9 mouse cellular contexts compared by ENCODE assay signal in genomic region chr9:61985183-61985863, GRCm38 (mm10). TPM values are rescaled to one million over a fixed set of nuclear protein-coding genes. Genes with fewer than 3 reads are reported as not detected.
DNase-seq lines count a peak whose midpoint lies in the region; TF ChIP-seq lines count a peak whose summit lies in the region.
"Had no signal": no experiment of that assay in that cellular context is flagged by ENCODE, and none has a peak within 500 bp of the region (broad histone marks: within the 10 kb centered on the region; RNA-seq: fewer than 3 reads in every experiment).

No protein-coding gene starts in this region.

- 43% methylated on average over 11 of the region's 11 CpGs for WGBS in olfactory bulb, adult 2 months

- H3K27ac ChIP-seq in olfactory bulb, adult 2 months (ENCODE audit: insufficient read depth, low read depth, low read length): no peak overlapping the region
- H3K27ac ChIP-seq: macrophage had no signal

- peak; percentile 63 for DNase-seq in layer of hippocampus, adult 11-12 months (ENCODE audit: low spot score)
- no peak for DNase-seq in layer of hippocampus, adult 9-10 months (ENCODE audit: low spot score)
- peak; percentile 60 for DNase-seq in MN1 (ENCODE audit: low spot score)
- peak; percentile 67 to 80 for DNase-seq in cerebellum, postnatal 25 days
- DNase-seq in heart, adult 9 months (ENCODE audit: low spot score in 2 of 2): peak; percentile 31 to 49
- peak; percentile 52 to 54 for DNase-seq in left cerebral cortex, postnatal 25 days (ENCODE audit: low spot score in 2 of 2)
- peak; percentile 70 to 74 for DNase-seq in thymus, postnatal 36 days

- no peak for TF ChIP-seq POLR2A in olfactory bulb, adult 2 months (IDR thresholded peaks at IDR 0.05; ENCODE audit: insufficient read depth, low read depth, low read length)

- no peak overlapping the region for H3K4me3 ChIP-seq in olfactory bulb, adult 2 months (ENCODE audit: insufficient read depth, low read depth, low read length)

- peaks cover 5% of the 10 kb centered on the region for H3K4me1 ChIP-seq in olfactory bulb, adult 2 months (ENCODE audit: control insufficient read depth, insufficient read depth, low read length)

- TF ChIP-seq CTCF in olfactory bulb, adult 2 months (IDR thresholded peaks at IDR 0.05; ENCODE audit: insufficient read depth, low read depth, low read length): peak; percentile 48

- intact Hi-C loops in left cerebral cortex, postnatal 25 days (cut with DNase I): no loop called here

RNA-seq across cellular contexts. Expression of gene Kif23, which starts 38.7 kb away (rescaled TPM):
- total RNA-seq in left cerebral cortex, postnatal 25 days (2021): 1 to 10 TPM; 2.3 to 2.9 TPM
- not detected in 2 replicates for polyA plus RNA-seq in olfactory bulb, adult 2 months (2012; ENCODE audit: insufficient read depth, insufficient read length, low replicate concordance, missing spikeins)

RNA-seq across cellular contexts. Expression of gene Paqr5, which starts 41.3 kb away (rescaled TPM):
- 1 to 10 TPM; 3.9 to 5.0 TPM for total RNA-seq in left cerebral cortex, postnatal 25 days (2021)
- not detected in 2 replicates for polyA plus RNA-seq in olfactory bulb, adult 2 months (2012; ENCODE audit: insufficient read depth, insufficient read length, low replicate concordance, missing spikeins)
